Mouse (Mus musculus): Measurements from ENCODE around the gene Gm7030. TPM values are rescaled to one million over a fixed set of nuclear protein-coding genes. Genes with fewer than 3 reads are reported as not detected.
"Not testable (repeated sequence)": the region's sequence is repeated elsewhere in the genome, so short reads cannot be mapped to it uniquely, and the experiment has no call there.

Gene Gm7030
- polyA plus RNA-seq, 1 experiment from 2014 or later: not detected

DNA sequence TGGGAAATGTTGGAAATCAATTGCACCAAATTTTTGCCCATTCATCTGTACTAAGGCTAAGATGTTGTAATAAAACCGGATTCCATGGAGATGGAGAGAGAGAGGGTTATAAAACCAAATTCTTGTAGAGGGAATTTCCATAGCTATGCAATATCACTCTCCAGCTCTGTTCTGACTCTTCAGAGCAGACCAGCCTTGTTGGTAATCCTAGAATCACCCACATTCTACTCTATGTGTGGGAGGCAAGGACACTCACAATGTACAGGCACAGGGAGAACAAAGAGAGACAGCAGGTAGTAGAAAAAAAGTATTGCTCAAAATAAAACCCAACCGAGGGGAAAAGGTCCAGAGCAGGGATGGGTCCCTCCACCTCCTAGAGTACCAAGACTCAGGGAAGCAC, 37.3 kb downstream of the Gm7030 start:
- H3K27me3 ChIP-seq (ENCODE audit: control insufficient read depth, insufficient read depth, low read depth, low read length); H3K27ac ChIP-seq (ENCODE audit: low read length); ATAC-seq (ENCODE audit: low read depth); H3K9me3 ChIP-seq (ENCODE audit: control insufficient read depth, low read length); H3K4me2 ChIP-seq (ENCODE audit: low read depth, low read length); H3K9ac ChIP-seq (ENCODE audit: low read length); H3K4me3 ChIP-seq (ENCODE audit: low read length); H3K36me3 ChIP-seq (ENCODE audit: control insufficient read depth, insufficient read depth, low read length); H3K4me1 ChIP-seq (replicated peaks; ENCODE audit: control insufficient read depth, insufficient read depth, low read length): not testable (repeated sequence)
- no CpG with 5 or more reads among the region's 2 CpGs for WGBS

DNA sequence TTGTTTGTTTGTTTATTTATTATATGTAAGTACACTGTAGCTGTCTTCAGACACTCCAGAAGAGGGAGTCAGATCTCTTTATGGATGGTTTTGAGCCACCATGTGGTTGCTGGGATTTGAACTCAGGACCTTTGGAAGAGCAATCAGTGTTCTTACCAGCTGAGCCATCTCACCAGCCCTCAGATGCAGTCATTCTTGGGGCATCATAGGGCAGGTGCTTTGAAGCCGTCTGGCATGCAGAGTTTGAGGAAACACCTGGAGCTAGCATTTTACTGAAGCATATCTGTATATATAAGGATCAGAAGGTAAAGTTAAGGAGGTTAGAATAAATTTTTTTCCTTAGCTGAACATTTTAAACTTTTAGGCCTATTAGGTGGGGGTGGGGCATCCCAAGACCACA, 43.2 kb downstream of the Gm7030 start:
- H3K27me3 ChIP-seq (ENCODE audit: control insufficient read depth, insufficient read depth, low read depth, low read length): peaks cover 19% of the 10 kb centered on the region
- H3K4me1 ChIP-seq (replicated peaks; ENCODE audit: control insufficient read depth, insufficient read depth, low read length); H3K4me3 ChIP-seq (ENCODE audit: low read length); H3K9ac ChIP-seq (ENCODE audit: low read length); H3K9me3 ChIP-seq (ENCODE audit: control insufficient read depth, low read length); H3K27ac ChIP-seq (ENCODE audit: low read length); H3K36me3 ChIP-seq (ENCODE audit: control insufficient read depth, insufficient read depth, low read length); ATAC-seq (ENCODE audit: low read depth); H3K4me2 ChIP-seq (ENCODE audit: low read depth, low read length): not testable (repeated sequence)
- WGBS: 40% methylated on average over 1 of the region's 1 CpGs

DNA sequence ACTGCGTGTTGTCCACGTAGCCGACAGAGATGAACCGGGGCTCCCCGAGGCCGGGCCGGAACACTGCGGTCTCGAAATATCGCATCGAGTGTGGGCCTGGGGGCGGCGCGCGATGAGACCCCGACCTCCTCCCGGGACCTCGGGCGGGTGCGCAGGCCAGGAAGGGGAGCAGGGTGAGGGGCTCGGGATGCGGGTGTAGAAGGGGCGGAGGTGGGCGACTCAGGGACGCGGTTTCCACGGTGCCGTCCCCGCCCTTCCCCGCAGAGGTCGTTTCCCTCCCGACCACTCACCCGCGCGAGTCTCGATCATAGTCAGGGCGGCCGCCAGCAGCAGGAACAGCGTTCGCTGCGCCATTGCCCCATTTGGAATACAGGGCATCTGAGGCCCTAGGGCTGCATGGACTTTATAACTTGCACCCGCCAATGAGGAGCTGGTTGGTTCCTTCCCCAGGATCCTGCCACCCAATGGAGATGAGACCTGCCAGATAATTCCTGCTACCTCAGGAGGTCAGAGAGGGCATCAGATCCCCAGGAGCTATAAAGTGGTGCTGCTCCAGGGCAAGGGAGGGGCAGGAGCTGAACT, 45.3 kb downstream of the Gm7030 start:
- Histone ChIP-seq H3K4me1 (replicated peaks; ENCODE audit: control insufficient read depth, insufficient read depth, low read length) (peaks cover 3% of the 10 kb centered on the region; the same call in 1 of the 2 replicates), H3K9me3 (ENCODE audit: control insufficient read depth, low read length) (no peaks in the 10 kb centered on the region), H3K9ac (ENCODE audit: low read length) (peak overlapping the region; percentile 63), H3K4me3 (ENCODE audit: low read length) (peak overlapping the region; percentile 62), H3K4me2 (ENCODE audit: low read depth, low read length) (peak overlapping the region; percentile 97), H3K27me3 (ENCODE audit: control insufficient read depth, insufficient read depth, low read depth, low read length) (peaks cover 19% of the 10 kb centered on the region), H3K27ac (ENCODE audit: low read length) (no peak overlapping the region), H3K36me3 (ENCODE audit: control insufficient read depth, insufficient read depth, low read length) (no peaks in the 10 kb centered on the region)
- under 1% methylated on average over 41 of the region's 42 CpGs for WGBS
- 0 out of 2 replicates have a peak, but pooled peaks have one; percentile 12 for ATAC-seq (ENCODE audit: low read depth)

DNA sequence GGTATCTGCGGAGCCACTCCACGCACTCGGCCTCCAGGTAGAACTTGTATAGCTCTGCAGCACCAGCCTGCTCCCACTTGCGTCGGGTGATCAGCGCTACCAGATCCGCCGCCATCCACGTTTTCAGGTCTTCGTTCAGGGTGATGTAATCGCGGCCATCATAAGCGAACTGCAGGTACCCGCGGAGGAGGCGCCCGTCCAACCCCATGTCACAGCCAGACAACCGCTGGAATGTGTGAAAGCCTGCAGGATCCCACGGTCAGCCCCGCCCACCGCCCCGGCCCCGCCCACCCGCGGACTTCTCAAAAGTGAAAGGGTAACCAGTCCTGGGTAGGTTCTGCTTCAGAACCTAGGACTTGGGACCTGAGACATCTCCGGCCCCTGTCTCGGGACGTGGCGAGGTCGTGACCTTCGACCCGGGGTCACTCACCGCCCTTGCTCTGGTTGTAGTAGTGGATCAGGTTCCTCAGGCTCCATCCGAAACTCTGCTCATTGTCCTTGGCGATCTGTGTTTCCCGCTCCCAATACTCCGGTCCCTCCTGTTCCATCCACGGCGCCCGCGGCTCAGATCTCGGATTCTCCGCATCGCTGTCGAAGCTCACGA, 45.9 kb downstream of the Gm7030 start:
- ATAC-seq (ENCODE audit: low read depth): peak; percentile 84
- Histone ChIP-seq H3K9ac (ENCODE audit: low read length) (peak overlapping the region; percentile 63), H3K4me3 (ENCODE audit: low read length) (peak overlapping the region; percentile 62), H3K27ac (ENCODE audit: low read length) (no peak overlapping the region), H3K27me3 (ENCODE audit: control insufficient read depth, insufficient read depth, low read depth, low read length) (peaks cover 19% of the 10 kb centered on the region), H3K36me3 (ENCODE audit: control insufficient read depth, insufficient read depth, low read length) (no peaks in the 10 kb centered on the region), H3K4me2 (ENCODE audit: low read depth, low read length) (peak overlapping the region; percentile 97), H3K4me1 (replicated peaks; ENCODE audit: control insufficient read depth, insufficient read depth, low read length) (peaks cover 3% of the 10 kb centered on the region; the same call in 1 of the 2 replicates), H3K9me3 (ENCODE audit: control insufficient read depth, low read length) (no peaks in the 10 kb centered on the region)
- WGBS: under 1% methylated on average over 45 of the region's 46 CpGs

DNA sequence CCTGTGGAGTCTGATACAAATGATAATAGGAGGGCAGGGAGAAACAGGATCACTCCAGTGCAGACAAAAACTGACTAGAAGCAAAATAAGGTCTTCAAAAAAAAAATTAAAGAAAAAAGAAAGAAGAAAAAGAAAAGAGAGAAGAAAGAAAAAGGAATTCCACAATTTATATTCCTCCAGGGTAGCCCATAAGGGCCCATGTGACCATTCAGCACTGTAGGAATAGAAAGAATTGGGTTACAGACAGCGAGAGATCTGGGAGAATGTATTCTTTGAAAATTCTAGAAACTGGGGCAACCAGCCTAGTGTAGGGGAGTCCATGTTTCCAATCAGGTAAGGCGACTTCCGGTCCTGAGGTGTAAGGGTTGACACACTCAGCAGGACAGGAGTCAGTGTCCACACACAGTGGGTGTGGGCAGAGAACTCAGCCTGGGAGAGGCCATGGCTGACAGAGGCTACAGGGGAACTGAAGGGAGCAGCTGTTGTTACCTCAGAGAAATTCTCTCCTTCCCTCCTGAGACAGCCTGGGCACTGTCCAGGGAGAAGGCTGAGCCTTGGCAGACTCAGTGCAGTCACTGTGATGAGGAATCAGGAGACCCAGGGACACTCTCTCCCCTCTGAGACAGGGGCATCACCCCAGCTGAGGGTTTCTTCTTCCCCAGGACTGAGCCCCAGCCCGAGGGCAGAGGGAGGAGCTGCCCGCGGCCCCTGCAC, 46.5 kb downstream of the Gm7030 start:
- not testable (repeated sequence) for H3K27ac ChIP-seq (ENCODE audit: low read length); H3K9me3 ChIP-seq (ENCODE audit: control insufficient read depth, low read length); H3K4me1 ChIP-seq (replicated peaks; ENCODE audit: control insufficient read depth, insufficient read depth, low read length); ATAC-seq (ENCODE audit: low read depth); H3K9ac ChIP-seq (ENCODE audit: low read length); H3K36me3 ChIP-seq (ENCODE audit: control insufficient read depth, insufficient read depth, low read length)
- Histone ChIP-seq H3K4me2 (ENCODE audit: low read depth, low read length) (peak overlapping the region; percentile 97), H3K4me3 (ENCODE audit: low read length) (peak overlapping the region; percentile 62), H3K27me3 (ENCODE audit: control insufficient read depth, insufficient read depth, low read depth, low read length) (peaks cover 19% of the 10 kb centered on the region)
- WGBS: 44% methylated on average over 3 of the region's 6 CpGs

DNA sequence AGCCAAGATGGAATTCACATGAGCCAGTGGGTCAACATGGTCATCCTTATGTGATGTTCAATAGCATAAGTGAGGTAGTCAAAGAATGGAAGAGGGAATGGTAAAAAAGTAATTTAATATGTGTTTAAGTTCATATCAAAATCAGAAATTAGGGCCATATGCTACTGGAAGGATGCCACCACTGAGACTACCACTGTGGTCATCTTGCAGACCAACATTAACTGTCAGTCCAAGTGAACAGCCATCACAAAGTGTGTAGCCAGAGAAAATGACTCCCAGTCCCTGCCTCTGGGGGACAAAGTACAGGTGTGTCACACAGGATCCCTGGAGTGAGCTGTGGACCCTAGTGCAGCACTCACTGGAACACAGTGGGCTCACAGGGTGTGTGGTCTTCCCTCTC, 47.3 kb downstream of the Gm7030 start:
- H3K9me3 ChIP-seq (ENCODE audit: control insufficient read depth, low read length); H3K9ac ChIP-seq (ENCODE audit: low read length); H3K4me3 ChIP-seq (ENCODE audit: low read length); H3K4me2 ChIP-seq (ENCODE audit: low read depth, low read length); H3K27ac ChIP-seq (ENCODE audit: low read length); ATAC-seq (ENCODE audit: low read depth); H3K36me3 ChIP-seq (ENCODE audit: control insufficient read depth, insufficient read depth, low read length); H3K4me1 ChIP-seq (replicated peaks; ENCODE audit: control insufficient read depth, insufficient read depth, low read length): not testable (repeated sequence)
- peaks cover 19% of the 10 kb centered on the region for H3K27me3 ChIP-seq (ENCODE audit: control insufficient read depth, insufficient read depth, low read depth, low read length)

DNA sequence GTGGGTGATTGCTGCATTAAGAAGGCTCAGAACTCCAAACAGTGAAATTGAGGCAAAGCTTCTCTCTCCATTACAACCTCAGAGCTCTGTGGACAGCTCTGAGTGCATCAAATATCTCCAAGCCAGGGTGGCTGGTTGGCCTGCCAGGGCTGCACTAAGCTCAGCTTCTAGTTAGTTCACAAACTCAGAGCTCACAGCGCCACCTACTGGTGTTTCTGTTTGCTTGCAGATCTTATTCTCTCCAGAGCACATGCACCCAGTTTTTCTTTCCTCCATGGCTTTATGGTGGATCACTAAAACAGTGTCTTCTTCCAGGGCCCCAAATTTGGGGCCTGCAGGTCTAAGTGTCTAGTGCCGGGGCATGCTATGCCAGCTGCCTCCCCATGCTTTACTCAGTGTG, 68.4 kb downstream of the Gm7030 start:
- no peaks in the 10 kb centered on the region for H3K4me1 ChIP-seq (replicated peaks; ENCODE audit: control insufficient read depth, insufficient read depth, low read length)
- peak; percentile 28; the same call in 1 of the 2 replicates for ATAC-seq (ENCODE audit: low read depth)
- H3K27ac ChIP-seq (ENCODE audit: low read length): no peak overlapping the region
- H3K36me3 ChIP-seq (ENCODE audit: control insufficient read depth, insufficient read depth, low read length): no peaks in the 10 kb centered on the region
- WGBS: 24% methylated on average over 2 of the region's 2 CpGs
- H3K9ac ChIP-seq (ENCODE audit: low read length): no peak overlapping the region
- H3K9me3 ChIP-seq (ENCODE audit: control insufficient read depth, low read length): no peaks in the 10 kb centered on the region
- H3K4me2 ChIP-seq (ENCODE audit: low read depth, low read length): no peak overlapping the region
- no peaks in the 10 kb centered on the region for H3K27me3 ChIP-seq (ENCODE audit: control insufficient read depth, insufficient read depth, low read depth, low read length)
- H3K4me3 ChIP-seq (ENCODE audit: low read length): no peak overlapping the region

Other genes starting within 250 kb of the Gm7030 start
- 40.2 and 42.4 TPM in 2 replicates for gene Dhx16, start 249.6 kb downstream of the Gm7030 start, polyA plus RNA-seq (2015; fragmentation: Nextera tagmentation; extraction: Ambion mirVana)
- gene 2310061I04Rik, start 232.0 kb downstream of the Gm7030 start, polyA plus RNA-seq (2015; fragmentation: Nextera tagmentation; extraction: Ambion mirVana): 15.6 TPM in 2 replicates
- 62.6 and 62.7 TPM in 2 replicates for gene Atat1, start 219.3 kb downstream of the Gm7030 start, polyA plus RNA-seq (2015; fragmentation: Nextera tagmentation; extraction: Ambion mirVana)
- gene Mrps18b, start 213.0 kb downstream of the Gm7030 start, polyA plus RNA-seq (2015; fragmentation: Nextera tagmentation; extraction: Ambion mirVana): 67.5 and 73.1 TPM in 2 replicates
- 38.0 and 40.5 TPM in 2 replicates for gene Ppp1r10, start 213.0 kb downstream of the Gm7030 start, polyA plus RNA-seq (2015; fragmentation: Nextera tagmentation; extraction: Ambion mirVana)
- gene Abcf1, start 159.7 kb downstream of the Gm7030 start, polyA plus RNA-seq (2015; fragmentation: Nextera tagmentation; extraction: Ambion mirVana): 70.6 and 82.5 TPM in 2 replicates
- 43.1 and 44.7 TPM in 2 replicates for gene Gnl1, start 149.6 kb downstream of the Gm7030 start, polyA plus RNA-seq (2015; fragmentation: Nextera tagmentation; extraction: Ambion mirVana)
- gene Prr3, start 149.2 kb downstream of the Gm7030 start, polyA plus RNA-seq (2015; fragmentation: Nextera tagmentation; extraction: Ambion mirVana): 27.5 and 29.7 TPM in 2 replicates
- 2.0 and 2.2 TPM in 2 replicates for gene H2-T24, start 108.9 kb downstream of the Gm7030 start, polyA plus RNA-seq (2015; fragmentation: Nextera tagmentation; extraction: Ambion mirVana)
- 7.2 and 11.7 TPM in 2 replicates for gene H2-T23, start 96.6 kb downstream of the Gm7030 start, polyA plus RNA-seq (2015; fragmentation: Nextera tagmentation; extraction: Ambion mirVana)
- 18.8 and 19.4 TPM in 2 replicates for gene H2-T22, start 86.7 kb downstream of the Gm7030 start, polyA plus RNA-seq (2015; fragmentation: Nextera tagmentation; extraction: Ambion mirVana)
- not detected in 2 replicates for gene Gm6034, start 86.5 kb downstream of the Gm7030 start, polyA plus RNA-seq (2015; fragmentation: Nextera tagmentation; extraction: Ambion mirVana)
- not detected in 2 replicates for gene Gm11127, start 71.1 kb downstream of the Gm7030 start, polyA plus RNA-seq (2015; fragmentation: Nextera tagmentation; extraction: Ambion mirVana)
- gene Gm19684, start 7.7 kb downstream of the Gm7030 start, polyA plus RNA-seq (2015; fragmentation: Nextera tagmentation; extraction: Ambion mirVana): not detected in 2 replicates
- gene Gm8909, start 39.1 kb upstream of the Gm7030 start, polyA plus RNA-seq (2015; fragmentation: Nextera tagmentation; extraction: Ambion mirVana): 24.5 and 27.5 TPM in 2 replicates
- 0.80 and 1.1 TPM in 2 replicates for gene H2-T3, start 60.9 kb upstream of the Gm7030 start, polyA plus RNA-seq (2015; fragmentation: Nextera tagmentation; extraction: Ambion mirVana)
- gene Rpp21, start 128.6 kb upstream of the Gm7030 start, polyA plus RNA-seq (2015; fragmentation: Nextera tagmentation; extraction: Ambion mirVana): 193 and 196 TPM in 2 replicates
- gene Trim39, start 142.8 kb upstream of the Gm7030 start, polyA plus RNA-seq (2015; fragmentation: Nextera tagmentation; extraction: Ambion mirVana): 16.8 and 17.4 TPM in 2 replicates
- gene H2-M10.2, start 157.1 kb upstream of the Gm7030 start, polyA plus RNA-seq (2015; fragmentation: Nextera tagmentation; extraction: Ambion mirVana): not detected in 2 replicates
- not detected in 2 replicates for gene H2-M10.1, start 196.7 kb upstream of the Gm7030 start, polyA plus RNA-seq (2015; fragmentation: Nextera tagmentation; extraction: Ambion mirVana)
- gene H2-M10.3, start 239.0 kb upstream of the Gm7030 start, polyA plus RNA-seq (2015; fragmentation: Nextera tagmentation; extraction: Ambion mirVana): not detected in 2 replicates

Measured in lung, embryonic 16.5 days (tissue).